Mouse (Mus musculus) adipocyte (in vitro differentiated cells): Measurements from ENCODE around the gene Nek2.

Source experiments
- DNase-seq: peaks from one replicate; pipeline ENCODE4 v3.0.0-alpha.2; 2016; ENCODE audit warnings: low spot score

Gene Nek2

DNA sequence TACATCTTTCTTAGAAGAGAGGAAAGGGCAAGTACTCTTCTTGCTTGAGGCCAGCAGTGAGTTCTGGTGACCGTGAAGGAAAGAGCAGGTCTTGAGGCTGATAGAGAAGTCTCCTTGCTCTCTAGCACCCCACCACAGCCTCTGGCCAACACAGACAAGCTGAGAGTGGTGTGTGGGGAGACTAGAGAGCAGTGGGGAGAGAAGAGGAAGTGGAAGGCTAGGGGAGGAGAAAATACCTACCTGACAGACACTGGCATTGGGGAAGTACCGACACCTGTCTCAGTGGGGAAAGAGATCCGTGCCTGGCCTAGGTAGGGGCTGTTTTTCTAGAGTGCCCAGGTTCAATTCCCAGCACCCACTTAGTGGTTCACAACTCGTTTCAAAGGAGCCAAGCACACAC lies 7.0 kb upstream of the Nek2 start:
- no peak for DNase-seq

DNA sequence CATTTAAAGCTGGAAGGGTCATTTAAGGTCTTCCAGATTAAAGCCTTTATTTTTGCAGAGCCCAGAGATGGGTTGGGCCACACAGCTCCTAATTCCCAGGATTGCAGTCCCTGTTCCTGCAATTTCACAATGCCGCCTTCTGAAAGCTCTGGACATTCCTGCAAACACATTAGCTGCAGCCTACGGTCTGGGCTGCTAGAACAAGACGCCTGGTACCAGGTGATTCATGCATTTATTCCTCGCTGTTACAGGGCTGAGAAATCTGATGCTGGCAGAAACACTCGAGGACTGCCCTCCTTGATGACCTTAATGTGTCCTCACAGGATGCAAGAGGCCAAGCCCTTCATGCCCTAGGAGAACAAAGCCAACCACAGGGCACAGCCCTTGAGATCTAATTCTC lies 6.3 kb upstream of the Nek2 start:
- peak; percentile 43 for DNase-seq

DNA sequence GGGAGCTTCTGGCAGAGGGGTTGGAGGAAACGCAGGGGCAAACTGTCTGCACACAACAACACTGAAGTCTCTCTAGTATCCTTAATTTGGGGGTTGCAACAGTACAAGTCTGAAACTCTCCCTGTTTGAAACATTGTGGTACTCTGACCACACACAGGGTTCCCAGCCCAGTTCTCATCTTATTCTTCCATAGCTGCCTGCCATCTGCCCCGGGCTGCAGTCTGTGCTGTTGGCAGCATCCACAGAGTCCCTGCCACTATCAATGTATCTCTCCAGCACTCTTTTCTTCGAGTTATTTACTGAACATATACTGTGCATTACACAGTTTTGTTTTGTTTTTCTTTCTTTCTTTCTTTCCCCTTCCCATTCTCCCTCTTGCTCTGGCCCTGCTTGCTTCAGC lies 4.6 kb upstream of the Nek2 start:
- DNase-seq, result no peak

DNA sequence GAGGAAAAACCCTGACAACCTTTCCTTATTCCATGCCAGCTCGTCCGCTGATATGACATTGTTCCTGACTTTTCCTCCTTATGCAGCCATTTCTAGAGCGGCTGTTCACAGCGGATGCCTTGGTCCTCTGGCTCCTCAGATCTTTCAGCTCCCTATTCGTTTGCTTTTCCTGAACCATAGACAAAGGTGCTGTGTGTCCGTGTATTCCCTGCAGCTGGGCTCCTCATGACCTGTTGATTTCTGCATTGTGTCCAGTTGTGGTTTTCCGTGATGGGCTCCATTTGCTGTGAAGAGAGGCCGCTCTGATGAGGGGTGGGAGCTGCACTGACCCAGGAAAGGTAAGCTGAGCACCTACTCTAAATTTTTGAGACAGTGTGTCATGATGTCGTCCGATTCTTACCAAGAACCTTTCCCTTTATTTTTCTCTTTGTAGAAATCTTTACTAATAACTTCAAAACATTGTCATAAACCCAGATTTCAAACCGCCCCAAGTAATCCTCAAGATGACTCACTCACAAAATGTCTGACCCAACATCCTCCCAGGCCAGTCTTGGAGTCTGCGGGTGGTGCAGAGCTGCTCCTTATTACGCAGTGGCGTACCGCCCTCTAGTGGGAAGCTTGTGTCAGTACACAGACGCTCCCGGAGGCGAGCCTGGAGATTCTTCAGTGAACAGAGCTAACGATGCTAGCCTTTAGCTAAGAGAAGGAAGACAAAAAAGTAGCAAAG lies 3.7 kb upstream of the Nek2 start:
- peak; percentile 94 for DNase-seq

DNA sequence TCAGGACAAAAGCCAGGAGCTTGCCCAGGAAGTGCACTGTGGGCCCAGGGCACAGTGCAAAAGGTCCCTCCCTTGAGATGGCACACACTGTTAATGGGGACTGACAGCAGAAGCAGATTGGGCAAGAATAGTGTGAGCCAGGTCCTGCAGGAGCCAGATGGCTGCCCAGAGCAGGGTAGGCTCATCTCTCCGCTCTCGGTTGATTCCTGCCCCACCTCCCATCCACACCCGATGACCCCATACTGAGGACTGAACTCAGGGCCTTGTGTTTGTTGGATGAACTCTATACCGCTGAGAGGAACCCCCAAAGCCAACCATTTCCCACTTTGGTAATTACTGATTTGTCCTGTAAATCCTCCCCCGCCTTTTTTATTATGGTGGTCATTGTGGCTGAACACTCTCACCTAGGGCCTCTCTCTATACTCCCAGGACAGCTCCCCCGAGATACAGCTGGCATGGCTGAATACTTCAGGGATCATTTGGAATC lies 3.1 kb upstream of the Nek2 start:
- no peak for DNase-seq

DNA sequence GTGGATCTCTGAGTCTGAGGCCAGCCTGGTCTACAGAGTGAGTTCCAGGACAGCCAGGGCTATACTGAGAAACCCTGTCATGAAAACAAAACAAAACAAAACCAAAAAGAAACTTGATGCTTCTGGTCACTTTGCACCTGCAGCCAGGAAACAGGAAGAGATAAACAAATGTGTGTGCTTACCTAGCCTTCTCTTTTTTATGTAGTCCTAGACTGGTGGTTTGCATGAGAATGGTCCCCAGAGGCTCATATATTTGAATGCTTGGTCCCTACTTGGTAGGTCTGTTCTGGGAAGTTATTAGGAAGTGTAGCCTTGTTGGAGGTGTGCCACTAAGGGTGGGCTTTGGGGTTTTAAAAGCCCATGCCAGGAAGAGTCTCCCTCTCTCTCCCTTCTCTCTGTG lies 2.2 kb upstream of the Nek2 start:
- no peak for DNase-seq

DNA sequence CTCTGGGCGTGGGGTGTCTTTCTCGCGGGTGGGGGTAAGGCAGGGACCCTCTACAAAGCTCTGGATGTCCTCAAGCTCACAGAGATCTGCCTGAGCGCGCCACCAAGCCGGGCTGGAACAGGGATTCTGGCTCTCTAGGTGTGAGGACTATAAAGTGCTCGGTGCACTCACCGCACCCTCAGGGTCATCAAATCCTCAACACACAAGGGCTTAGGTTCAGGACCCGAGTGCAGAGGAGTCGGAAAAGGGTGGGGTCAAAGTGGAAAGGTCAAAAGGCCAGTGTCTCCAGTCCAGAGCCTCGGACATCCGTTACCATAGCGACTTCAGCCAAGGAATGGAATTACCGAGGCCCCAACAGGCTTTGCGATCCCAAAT lies 306 bp upstream of the Nek2 start:
- no peak for DNase-seq

DNA sequence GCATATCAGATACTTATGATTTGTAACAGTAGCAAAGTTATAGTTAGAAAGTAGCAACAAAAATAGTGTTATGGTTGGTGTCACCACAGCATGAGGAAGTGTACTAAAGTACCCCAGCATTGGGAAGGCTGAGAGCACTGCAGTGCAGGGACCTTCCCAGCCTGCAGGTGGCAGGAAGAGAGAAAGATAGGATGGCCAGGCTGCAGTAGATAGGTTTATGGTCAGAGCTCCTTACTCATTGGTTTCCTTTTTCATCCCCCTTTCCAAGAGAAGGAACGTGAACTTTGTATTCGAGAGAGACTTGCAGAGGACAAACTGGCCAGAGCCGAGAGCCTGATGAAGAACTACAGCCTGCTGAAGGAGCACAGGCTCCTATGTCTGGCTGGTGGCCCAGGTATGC lies 7.9 kb downstream of the Nek2 start:
- DNase-seq, result peak; percentile 12

DNA sequence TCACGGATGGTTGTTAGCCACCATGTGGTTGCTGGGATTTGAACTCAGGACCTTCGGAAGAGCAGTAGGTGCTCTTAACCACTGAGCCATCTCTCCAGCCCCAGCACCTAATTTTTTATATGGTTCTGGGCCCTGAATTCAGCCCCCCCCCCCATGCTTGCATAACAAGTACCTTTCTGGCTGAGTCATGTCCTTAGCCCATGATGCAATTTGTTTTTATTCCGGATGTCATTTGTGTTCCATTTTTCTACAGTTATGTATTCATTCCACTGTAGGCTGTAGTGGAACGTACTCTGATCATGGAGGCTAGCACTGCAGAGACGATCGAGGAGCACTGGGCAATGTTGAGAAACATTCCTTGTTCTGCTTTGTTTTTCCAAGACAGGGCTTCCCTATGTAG lies 12.2 kb downstream of the Nek2 start:
- no peak for DNase-seq

DNA sequence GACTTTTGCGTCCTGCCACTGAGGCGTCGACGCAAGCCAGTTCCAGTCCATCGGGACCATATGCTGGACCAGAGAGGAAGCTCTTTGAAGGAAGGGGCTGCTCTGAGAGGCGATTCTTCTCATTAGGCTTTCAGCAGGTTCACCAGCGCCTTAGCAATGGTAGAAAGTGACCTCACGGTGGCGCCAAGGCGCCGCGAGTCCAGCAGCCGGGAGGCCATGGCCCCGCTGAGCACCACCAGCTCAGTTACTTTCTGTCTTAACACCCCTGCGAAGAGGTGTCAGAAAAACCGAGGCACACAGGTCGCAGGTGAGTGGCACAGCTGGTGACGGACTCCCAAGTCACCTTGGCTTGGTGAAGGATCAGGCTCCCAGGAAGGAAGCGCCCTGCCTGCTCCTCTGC lies 13.6 kb downstream of the Nek2 start:
- DNase-seq, result peak; percentile 68

DNA sequence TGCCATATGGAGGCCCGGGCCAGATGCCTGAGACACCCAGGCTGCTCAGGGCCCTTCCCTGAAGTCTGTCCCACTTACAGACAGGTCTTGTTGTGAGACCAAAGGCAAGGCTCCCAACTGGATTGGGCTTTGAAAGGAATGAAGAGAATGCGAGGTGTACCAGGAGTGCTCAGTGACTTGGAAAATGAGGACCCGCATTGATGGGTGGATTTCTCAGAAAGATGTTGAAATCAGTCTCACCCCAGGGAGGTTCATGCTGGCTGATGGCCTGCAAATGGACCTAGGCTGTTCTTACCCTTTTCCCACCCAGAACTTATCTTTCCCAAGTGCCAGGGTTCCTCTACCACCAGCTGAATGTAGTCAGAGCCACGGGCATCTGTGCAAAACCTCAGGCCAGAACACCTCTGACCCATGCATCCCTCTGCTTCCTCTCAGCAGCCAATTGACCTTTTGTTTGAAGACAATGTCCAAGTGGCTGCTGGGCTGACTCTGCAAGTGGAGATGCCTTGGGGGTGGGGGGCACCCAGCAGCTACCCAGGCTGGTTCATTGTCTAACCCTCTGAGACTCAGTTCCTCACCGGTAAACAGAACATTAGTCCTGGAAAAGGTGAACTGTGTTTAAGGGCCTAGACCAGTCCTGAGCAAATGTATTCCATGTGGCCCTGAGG lies 15.2 kb downstream of the Nek2 start:
- no peak for DNase-seq

DNA sequence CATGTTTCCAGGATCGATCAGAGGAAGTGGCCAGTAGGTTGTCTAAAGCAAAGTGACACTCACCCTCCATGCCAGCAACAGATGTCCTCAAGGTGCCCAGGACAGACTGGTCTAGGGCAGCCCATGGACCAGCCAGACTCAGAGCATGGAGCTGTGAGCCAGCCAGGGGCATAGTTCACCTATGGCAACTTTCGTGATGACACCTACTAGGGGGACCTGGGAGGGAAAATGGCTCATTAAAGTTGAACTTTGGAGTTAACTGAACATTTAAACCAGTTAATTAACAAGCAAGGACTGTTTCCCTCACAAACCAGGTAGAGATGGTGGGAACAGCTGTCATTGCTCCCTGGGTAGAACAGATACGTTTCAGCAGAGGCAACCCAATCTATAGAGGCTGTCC lies 16.4 kb downstream of the Nek2 start:
- DNase-seq, result no peak

DNA sequence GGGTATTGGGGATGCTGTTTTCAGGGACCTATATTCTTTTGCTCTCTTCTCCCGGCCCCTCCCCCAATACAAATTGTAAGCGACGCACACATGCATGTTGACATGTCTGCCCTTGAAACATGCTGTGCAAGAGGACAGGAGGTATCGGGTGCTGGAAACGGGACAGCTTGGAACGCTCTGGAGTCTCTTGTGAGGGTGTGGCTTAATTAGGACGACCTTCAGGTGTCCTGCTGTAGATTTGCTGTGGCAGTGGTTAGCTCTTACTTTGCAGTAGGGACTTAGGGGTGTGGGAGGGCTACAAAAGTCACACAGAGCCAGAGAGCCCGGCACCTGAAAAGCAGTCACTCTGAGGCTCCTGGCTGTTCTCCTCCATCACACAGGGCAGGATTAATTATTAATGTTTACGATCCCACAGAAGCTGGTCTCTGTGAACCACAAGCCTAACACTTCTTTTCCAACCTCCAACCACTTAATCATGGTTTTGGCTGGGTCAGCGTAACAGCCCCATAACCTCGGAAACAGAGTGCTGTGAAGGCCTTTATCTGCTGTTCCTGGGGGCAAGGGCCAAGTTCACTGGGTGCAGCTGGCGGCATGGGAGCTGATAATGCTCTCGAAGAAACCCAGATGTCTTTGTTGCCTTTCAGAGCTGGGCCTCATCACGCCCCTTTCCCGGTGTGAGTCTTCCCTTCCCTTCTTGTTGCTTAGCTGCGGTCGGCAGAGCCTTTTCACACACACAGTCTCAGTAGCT lies 17.9 kb downstream of the Nek2 start:
- no peak for DNase-seq

DNA sequence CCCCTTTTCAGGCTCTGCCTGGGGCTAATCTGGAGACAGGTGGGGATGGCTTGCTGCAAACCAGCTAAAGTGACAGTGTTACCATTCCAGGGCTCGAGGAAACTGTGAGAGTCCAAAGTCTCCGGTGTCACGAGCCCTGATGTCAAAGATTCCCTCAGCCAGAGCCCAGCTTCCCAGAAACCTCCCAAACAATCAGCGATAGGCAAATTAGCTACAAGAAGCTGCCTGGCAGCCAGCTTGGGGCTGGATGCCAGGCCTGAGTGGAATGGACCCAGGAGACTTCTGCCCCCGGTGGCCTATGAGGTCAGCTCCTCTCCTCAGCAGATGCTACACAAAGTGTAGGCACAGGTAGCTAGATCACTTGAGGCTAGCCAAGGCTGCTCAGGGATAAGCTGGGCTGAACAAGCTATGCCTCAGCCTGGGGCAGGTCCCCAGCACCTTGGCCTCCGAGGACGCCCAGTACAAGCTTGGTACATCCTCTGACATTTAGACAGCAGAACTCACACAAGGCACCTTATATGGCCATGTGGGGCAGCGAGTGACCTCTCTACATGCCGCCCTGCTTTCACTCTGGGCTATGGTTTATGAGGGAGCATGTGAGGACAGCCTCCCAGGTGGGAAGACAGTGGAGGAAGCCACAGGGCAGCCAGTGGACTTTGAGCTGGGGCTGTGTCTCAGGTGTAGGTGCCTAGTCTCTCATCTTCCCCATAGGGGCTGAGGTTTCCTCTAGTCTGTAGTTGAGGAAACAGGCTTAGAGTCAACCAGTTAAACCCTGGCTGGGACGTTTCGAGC lies 19.7 kb downstream of the Nek2 start:
- peak; percentile 50 for DNase-seq

DNA sequence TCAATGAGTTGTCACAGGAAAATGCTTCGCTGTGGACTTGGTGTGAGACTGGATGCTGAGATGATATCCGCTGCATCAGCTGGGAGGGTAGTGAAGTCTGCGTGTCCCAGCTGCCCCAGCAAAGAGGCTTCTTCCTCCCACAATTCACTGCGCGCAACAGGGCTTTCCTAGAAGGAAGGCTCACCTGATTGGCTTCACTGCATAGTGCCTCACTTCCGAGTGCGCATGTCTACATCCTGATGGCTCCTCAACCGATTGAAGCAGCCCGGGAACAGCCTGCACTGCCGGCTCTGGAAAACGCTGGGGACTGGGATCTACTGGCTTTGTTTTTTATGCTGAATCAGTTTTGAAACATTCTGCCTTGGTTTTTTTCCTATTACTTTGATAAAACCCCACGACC lies 21.0 kb downstream of the Nek2 start:
- DNase-seq, result no peak

DNA sequence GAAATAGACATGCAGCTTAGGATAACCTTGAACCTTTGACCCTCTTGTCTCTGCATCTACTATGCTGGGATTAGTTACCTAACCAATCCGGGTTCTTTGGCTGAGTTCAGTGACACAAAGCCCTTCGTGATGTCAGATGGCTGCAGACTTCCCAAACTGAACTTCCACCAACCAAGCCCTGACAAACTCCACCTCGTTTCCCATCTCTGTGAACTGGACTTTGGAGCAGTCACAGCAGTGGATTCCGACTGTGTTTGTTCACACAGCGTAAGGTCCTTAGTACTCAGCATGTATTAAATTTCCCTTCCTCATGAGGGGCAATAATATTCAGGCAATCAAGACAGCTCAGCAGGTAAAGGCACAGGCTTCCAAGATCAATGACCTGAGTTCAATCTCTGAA lies 25.4 kb downstream of the Nek2 start:
- no peak for DNase-seq

DNA sequence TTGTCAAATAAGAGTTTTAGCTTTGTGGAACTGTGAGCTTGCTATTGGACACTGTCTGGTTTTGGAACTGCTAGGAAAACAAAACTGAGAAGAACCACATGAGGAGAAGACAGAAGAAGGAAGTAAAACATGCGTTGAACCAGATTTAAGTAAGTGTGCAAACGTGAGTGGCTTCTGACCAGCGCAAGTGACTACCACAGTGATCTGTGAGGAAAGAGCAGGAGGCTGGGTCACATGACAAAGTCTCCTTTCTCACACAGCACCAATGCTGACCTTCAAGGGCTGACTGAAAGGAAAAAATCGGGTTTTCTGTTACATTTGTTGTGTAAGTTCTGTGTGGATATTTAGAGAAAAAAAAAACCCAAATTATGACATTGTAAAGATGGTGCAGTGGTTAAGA lies 28.3 kb downstream of the Nek2 start:
- DNase-seq, result no peak

DNA sequence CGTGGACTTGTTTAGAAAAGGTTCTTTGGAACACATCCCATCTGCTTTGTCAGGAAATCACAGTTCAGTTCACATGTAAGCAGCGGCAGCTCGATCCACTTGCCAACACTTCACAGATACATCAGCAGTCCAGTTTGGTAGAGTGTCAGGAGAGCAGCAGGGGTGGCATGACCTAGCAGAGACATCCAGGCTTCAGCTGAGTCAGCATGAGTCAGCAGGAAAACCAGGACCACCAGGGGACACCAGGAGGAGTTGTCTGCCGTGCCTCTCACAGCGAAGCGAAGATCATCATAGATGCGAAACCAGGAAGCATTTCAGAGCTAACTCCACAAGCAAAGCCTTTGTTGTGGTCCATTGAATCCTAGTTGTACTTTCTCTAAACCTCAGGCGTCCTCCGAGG lies 32.2 kb downstream of the Nek2 start:
- no peak for DNase-seq

DNA sequence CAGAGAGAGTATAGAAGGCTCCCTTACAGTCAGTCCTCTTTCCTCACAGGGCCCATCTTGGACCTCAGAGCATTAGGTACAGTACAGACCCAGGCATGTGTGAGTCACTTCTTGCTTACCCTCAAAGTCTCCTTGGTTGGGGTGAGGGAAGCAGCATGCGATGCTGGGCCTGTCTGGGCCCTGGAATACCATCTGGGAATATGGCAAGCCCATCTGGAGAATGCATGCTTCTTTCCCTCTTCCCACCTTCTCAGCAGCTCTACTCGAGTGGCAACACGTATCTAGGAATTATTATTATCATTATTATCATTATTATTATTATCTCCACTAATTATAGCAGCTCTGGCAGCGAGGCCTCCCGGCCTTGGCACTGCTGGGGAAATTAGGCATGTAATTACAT lies 33.5 kb downstream of the Nek2 start:
- no peak for DNase-seq

DNA sequence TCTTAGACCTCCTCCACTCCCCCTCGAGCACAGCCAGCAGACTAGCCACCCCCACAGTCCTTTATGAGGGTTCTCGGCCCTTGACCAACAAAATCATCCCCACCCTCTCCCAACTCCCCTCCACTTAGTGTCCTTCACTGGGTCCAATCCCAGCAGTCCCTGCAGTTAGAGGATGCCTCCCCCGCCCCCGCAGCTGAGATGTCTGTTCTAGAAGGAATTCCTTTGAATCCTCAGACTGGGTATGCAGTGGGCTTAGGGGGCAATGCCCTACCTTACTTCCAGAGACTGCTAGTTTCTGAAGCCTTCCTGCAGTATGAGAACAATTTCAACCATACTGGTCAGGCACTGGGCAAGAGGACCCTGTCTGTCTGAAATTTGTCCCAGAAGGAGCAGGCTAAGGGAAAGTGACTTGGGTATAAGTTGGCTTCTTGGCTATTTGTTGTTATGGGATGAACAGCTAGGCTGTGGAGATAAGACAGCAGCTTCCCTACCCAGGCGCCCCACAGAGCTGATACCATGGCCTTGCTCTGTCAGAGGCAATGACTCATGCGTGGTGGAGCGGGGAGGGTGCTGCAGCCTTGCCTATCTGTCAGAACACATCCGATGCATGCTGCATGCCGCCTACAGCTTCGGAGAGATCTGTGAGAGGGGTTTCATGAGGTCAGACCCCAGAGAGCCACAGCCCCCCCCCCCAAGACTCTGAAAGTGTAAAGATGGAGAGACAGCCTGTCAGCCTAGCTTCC lies 34.1 kb downstream of the Nek2 start:
- no peak for DNase-seq

DNA sequence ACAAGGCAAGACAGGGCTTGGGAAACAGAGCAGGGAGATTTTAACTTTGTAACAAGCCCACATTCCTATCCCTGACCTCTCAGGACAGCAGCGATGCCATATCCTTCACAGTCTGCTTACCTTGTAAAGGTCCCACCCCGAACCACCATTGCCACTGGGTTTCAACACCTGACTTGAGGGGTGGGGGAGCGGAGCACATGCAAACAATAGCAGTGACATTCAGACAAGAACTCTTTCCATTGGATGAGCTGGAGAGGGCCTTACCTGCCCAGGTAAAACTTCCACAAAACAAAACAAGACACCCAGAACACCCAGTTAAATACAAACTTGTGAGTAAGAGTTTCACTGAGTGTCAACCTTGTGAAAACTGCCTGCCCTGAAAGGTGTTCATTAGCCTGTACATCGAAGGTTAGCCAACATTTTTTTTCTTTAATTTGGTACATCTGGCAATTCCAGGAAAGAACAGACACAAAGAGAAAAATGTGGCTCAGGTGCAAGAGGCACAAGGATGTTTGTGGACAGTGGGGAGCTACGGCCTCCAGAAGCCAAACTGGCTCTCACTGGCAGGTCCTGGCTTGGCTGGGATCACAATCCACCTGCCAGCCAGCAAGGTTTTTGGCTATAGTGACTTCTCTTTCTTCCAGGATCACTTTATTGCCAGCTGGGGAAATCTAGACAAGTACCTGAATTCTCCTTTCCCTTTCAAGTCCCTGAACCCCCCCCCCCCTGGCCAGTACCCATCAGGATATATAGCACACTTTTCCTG lies 35.8 kb downstream of the Nek2 start:
- DNase-seq, result no peak
